Mouse (Mus musculus): ENCODE measurements around the gene Pgls. TPM values are rescaled to one million over a fixed set of nuclear protein-coding genes. Genes with fewer than 3 reads are reported as not detected.

The Pgls gene
- polyA plus RNA-seq, 1 experiment from 2014 or later, result 177 TPM

DNA sequence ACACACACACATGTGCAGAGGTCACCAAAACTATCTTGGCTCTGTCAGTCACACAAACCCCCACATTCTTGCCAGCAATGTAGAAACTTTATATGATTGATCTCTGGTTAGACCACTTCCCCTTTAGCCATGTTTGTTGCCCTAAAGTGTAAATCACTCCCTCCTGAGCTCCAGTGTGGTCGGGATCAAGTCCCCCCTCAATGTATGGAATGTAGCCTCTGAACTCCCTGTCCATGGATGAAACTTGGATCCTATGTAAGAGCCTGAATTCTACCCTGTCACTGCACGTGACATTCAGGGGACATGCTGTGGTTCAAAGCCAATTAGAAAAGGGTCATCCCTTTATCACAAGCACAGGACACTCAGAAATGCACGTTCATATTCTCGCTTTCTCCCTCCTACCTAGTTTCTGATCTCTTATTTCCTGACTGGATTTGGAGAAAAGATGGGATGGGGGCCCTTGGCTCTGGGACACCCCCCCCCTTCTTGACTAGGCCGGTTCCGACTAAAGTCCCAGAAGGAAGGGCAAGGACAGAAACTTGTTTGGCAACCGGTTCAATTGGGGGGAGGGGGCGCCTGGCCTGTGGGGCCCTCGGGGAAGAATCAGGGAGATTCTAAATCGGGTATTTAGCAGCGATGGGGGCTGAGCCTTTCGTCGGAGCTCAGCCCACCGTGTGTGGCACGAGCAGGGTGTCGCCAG, 36.6 kb downstream of the Pgls start:
- Histone ChIP-seq H3K4me2 (replicated peaks; ENCODE audit: low read depth, low read length) (peak overlapping the region; percentile 91), H3K9me3 (ENCODE audit: low read length) (no peaks in the 10 kb centered on the region), H3K9ac (replicated peaks; ENCODE audit: low read depth) (peak overlapping the region; percentile 48; the same call in 1 of the 2 replicates), H3K27ac (ENCODE audit: low read length) (peak overlapping the region; percentile 66), H3K36me3 (ENCODE audit: insufficient read depth, low read length) (peaks cover 11% of the 10 kb centered on the region), H3K27me3 (replicated peaks; ENCODE audit: insufficient read depth, low read length) (0 out of 2 replicates have a peak, but pooled peaks cover 7% of the 10 kb centered on the region), H3K4me3 (ENCODE audit: low read depth, low read length) (peak overlapping the region; percentile 39), H3K4me1 (ENCODE audit: insufficient read depth, low read depth, low read length) (peaks cover 13% of the 10 kb centered on the region; the same call in 1 of the 2 replicates)
- DNase-seq (ENCODE audit: low spot score) (peak; percentile 47), ATAC-seq (no peak)
- TF ChIP-seq EP300 (IDR thresholded peaks at IDR 0.05) (0 out of 2 replicates have a peak, but pooled peaks have one; percentile 1), CTCF (IDR thresholded peaks at IDR 0.05) (no peak)
- WGBS, result 5% methylated on average over 16 of the region's 16 CpGs

DNA sequence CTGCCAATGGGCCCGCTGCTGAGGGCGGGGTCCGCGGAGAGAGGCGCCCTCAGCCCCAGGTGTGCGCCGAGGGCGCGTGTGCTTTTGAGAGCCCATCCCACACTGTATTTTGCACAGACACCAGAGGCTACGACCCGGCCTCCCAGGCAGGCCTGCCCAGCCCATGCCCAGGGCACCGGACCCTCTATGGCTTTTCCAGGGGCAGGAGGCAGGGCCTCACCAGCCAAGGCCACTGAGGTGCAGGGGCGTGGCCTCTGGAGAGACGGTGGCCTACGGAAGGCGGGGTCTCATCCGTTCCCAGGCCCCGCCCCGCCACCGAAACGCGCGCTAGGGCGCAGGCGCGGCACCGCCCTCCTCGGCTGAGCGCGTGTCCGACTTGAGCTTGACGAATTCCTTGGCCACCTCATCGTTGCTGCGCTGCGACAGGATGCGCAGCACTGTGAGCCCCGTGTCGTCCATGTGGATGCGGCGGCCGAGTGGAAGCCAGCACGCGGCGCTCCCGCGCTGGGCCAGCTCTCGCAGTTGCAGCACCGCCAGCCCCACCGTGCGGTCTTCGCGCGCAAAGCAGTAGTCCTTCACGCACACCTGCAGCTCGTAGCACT, 37.2 kb downstream of the Pgls start:
- peak overlapping the region; percentile 38; the same call in 1 of the 2 replicates for H3K27ac ChIP-seq (ENCODE audit: low read length)
- peak overlapping the region; percentile 39 for H3K4me3 ChIP-seq (ENCODE audit: low read depth, low read length)
- H3K4me2 ChIP-seq (replicated peaks; ENCODE audit: low read depth, low read length), result peak overlapping the region; percentile 91
- 0 out of 2 replicates have a peak, but pooled peaks cover 11% of the 10 kb centered on the region for H3K27me3 ChIP-seq (replicated peaks; ENCODE audit: insufficient read depth, low read length)
- no peaks in the 10 kb centered on the region for H3K9me3 ChIP-seq (ENCODE audit: low read length)
- TF ChIP-seq CTCF (IDR thresholded peaks at IDR 0.05) (peak; percentile 70), EP300 (IDR thresholded peaks at IDR 0.05) (no peak)
- under 1% methylated on average over 50 of the region's 55 CpGs for WGBS
- peak; percentile 89 for ATAC-seq
- DNase-seq (ENCODE audit: low spot score), result peak; percentile 94
- H3K4me1 ChIP-seq (ENCODE audit: insufficient read depth, low read depth, low read length), result peaks cover 13% of the 10 kb centered on the region; the same call in 1 of the 2 replicates
- H3K36me3 ChIP-seq (ENCODE audit: insufficient read depth, low read length), result peaks cover 5% of the 10 kb centered on the region
- peak overlapping the region; percentile 48; the same call in 1 of the 2 replicates for H3K9ac ChIP-seq (replicated peaks; ENCODE audit: low read depth)

DNA sequence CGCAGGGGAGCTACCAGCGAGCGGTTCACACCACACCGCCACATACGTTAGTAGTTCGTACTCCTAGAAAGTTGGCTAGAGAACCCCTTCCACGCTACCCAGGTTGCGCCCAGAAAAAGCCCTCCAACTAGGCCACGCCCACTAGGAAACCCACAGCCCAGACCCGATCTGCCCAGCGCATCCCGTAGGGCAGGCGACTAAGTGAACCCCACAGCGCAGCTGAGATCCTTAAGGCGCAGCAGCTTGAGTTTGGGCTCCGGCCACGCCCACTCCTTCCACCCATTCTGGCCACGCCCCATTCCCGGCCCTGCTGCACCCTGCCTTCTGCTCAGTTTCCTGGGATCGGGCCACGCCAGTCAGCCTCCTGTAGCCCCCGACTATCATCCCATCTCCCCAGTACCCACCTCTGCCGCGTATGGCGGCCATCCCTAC, 37.8 kb downstream of the Pgls start:
- H3K36me3 ChIP-seq (ENCODE audit: insufficient read depth, low read length), result no peaks in the 10 kb centered on the region
- peak; percentile 18 for ATAC-seq
- no peak for TF ChIP-seq EP300 (IDR thresholded peaks at IDR 0.05)
- no peak for TF ChIP-seq CTCF (IDR thresholded peaks at IDR 0.05)
- WGBS, result 2% methylated on average over 25 of the region's 25 CpGs
- H3K27me3 ChIP-seq (replicated peaks; ENCODE audit: insufficient read depth, low read length), result 0 out of 2 replicates have a peak, but pooled peaks cover 11% of the 10 kb centered on the region
- DNase-seq (ENCODE audit: low spot score), result peak; percentile 44
- H3K4me3 ChIP-seq (ENCODE audit: low read depth, low read length), result peak overlapping the region; percentile 39; the same call in 1 of the 2 replicates
- H3K4me2 ChIP-seq (replicated peaks; ENCODE audit: low read depth, low read length), result peak overlapping the region; percentile 91
- H3K9me3 ChIP-seq (ENCODE audit: low read length), result no peaks in the 10 kb centered on the region
- peaks cover 13% of the 10 kb centered on the region; the same call in 1 of the 2 replicates for H3K4me1 ChIP-seq (ENCODE audit: insufficient read depth, low read depth, low read length)
- H3K27ac ChIP-seq (ENCODE audit: low read length), result 0 out of 2 replicates have a peak overlapping the region, but pooled peaks have one; percentile 5
- H3K9ac ChIP-seq (replicated peaks; ENCODE audit: low read depth), result no peak overlapping the region

DNA sequence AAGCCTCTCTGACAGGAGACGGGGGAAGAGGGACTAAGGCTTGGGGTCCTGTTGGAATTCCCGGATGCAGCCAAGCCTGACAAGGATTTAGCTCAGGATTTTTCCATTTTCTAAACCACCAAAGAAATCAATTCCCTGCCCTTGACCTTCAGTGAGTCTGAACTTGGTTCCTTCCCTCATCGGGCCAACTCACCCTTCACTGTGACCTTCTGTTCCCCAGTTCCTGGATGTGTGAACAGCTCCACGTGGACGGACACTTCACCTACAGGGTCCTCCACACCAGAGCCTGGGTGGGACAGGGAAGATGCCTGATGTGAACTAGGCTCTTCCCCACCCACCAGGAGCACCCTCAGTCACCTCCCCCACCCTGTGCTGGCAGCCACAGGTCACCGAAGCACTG, 38.8 kb downstream of the Pgls start:
- 83% methylated on average over 6 of the region's 6 CpGs for WGBS
- Histone ChIP-seq H3K27ac (ENCODE audit: low read length) (no peak overlapping the region), H3K4me2 (replicated peaks; ENCODE audit: low read depth, low read length) (no peak overlapping the region), H3K4me3 (ENCODE audit: low read depth, low read length) (no peak overlapping the region), H3K9me3 (ENCODE audit: low read length) (no peaks in the 10 kb centered on the region), H3K36me3 (ENCODE audit: insufficient read depth, low read length) (no peaks in the 10 kb centered on the region), H3K4me1 (ENCODE audit: insufficient read depth, low read depth, low read length) (peaks cover 13% of the 10 kb centered on the region; the same call in 1 of the 2 replicates), H3K9ac (replicated peaks; ENCODE audit: low read depth) (no peak overlapping the region), H3K27me3 (replicated peaks; ENCODE audit: insufficient read depth, low read length) (0 out of 2 replicates have a peak, but pooled peaks cover 11% of the 10 kb centered on the region)
- no peak for TF ChIP-seq EP300 (IDR thresholded peaks at IDR 0.05)
- no peak for DNase-seq (ENCODE audit: low spot score)
- ATAC-seq, result no peak

DNA sequence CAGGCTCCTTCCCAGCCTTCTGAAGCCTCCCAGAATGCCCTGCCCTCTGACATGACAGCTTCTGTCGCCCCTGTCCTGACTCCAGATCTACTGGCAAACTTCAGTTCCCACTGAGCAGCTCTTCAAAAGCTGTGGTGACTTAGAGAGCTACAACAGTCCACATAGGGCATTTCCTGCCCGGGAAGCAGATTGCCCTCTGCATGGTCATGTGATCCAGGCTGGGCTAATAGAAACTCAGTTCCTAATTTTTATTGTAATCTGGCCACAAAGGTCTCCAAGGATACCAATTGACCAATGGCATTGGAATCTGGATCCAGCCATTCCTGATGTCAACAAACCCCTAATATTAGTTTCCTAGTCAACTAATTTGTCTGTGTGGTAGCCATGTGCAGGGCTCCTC, 39.9 kb downstream of the Pgls start:
- H3K9ac ChIP-seq (replicated peaks; ENCODE audit: low read depth), result no peak overlapping the region
- TF ChIP-seq CTCF (IDR thresholded peaks at IDR 0.05), result no peak
- no peak for TF ChIP-seq EP300 (IDR thresholded peaks at IDR 0.05)
- H3K9me3 ChIP-seq (ENCODE audit: low read length), result no peaks in the 10 kb centered on the region
- no peak overlapping the region for H3K4me2 ChIP-seq (replicated peaks; ENCODE audit: low read depth, low read length)
- ATAC-seq, result no peak
- H3K4me1 ChIP-seq (ENCODE audit: insufficient read depth, low read depth, low read length), result peaks cover 13% of the 10 kb centered on the region; the same call in 1 of the 2 replicates
- 0 out of 2 replicates have a peak, but pooled peaks cover 11% of the 10 kb centered on the region for H3K27me3 ChIP-seq (replicated peaks; ENCODE audit: insufficient read depth, low read length)
- no peaks in the 10 kb centered on the region for H3K36me3 ChIP-seq (ENCODE audit: insufficient read depth, low read length)
- 62% methylated on average over 2 of the region's 2 CpGs for WGBS
- no peak overlapping the region for H3K27ac ChIP-seq (ENCODE audit: low read length)
- no peak for DNase-seq (ENCODE audit: low spot score)
- no peak overlapping the region for H3K4me3 ChIP-seq (ENCODE audit: low read depth, low read length)

DNA sequence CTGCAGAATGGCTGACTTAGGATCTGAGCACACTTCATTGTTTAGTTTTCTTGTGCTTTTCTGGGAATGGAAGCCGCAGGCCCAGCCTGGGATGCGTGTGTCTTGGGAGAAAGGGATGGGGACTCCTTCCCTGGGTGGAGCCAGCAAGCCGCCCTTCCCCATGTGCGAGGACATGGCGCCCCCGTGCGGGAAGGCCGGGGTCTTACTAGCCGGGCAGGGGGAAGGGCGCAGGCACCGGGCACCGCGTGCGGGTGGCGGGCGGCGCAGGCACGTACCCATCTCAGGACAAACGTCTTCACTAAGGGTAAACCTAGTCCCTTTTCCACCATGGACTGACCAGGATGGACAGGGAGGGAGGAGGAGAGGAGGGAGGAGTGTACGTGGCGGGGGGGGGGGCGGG, 41.2 kb downstream of the Pgls start:
- no peak overlapping the region for H3K9ac ChIP-seq (replicated peaks; ENCODE audit: low read depth)
- 32% methylated on average over 13 of the region's 22 CpGs for WGBS
- H3K9me3 ChIP-seq (ENCODE audit: low read length), result no peaks in the 10 kb centered on the region
- H3K27me3 ChIP-seq (replicated peaks; ENCODE audit: insufficient read depth, low read length), result 0 out of 2 replicates have a peak, but pooled peaks cover 11% of the 10 kb centered on the region
- no peak for TF ChIP-seq EP300 (IDR thresholded peaks at IDR 0.05)
- TF ChIP-seq CTCF (IDR thresholded peaks at IDR 0.05), result peak; percentile 68
- peaks cover 13% of the 10 kb centered on the region; the same call in 1 of the 2 replicates for H3K4me1 ChIP-seq (ENCODE audit: insufficient read depth, low read depth, low read length)
- no peak overlapping the region for H3K27ac ChIP-seq (ENCODE audit: low read length)
- H3K4me3 ChIP-seq (ENCODE audit: low read depth, low read length), result no peak overlapping the region
- H3K4me2 ChIP-seq (replicated peaks; ENCODE audit: low read depth, low read length), result no peak overlapping the region
- no peaks in the 10 kb centered on the region for H3K36me3 ChIP-seq (ENCODE audit: insufficient read depth, low read length)
- ATAC-seq, result no peak
- peak; percentile 44 for DNase-seq (ENCODE audit: low spot score)
